Mouse (Mus musculus): ENCODE measurements at regions not wholly inside any gene's neighbourhood (a gene's known extent, or its start where the extent isn't known, plus 50 kb on each side); places are given as distances from the start of the nearest gene placed in this dataset.
A peak's percentile ranks its signal among the peaks of the same experiment; 100 is the strongest.

DNA sequence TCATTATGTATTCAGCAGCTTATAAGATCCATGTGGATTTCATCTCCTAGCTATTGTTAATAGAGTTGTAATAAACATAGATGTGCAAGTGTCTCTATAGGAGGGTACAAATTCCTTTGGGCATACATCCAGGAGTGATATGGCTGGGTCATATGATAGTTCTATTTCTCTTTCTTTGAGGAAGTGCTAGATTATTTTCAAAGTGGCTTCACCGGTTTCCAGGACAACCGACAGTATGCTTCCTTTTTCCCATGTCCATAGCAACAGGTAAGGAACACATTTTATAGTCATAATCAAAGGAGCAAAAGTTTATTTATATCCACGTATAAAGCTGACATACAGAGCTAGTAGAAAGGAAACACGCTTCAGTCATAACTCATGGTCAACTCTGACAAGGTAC is 710.2 kb upstream of the Tenm4 start:
- DNase-seq (ENCODE audit: extremely low spot score, low read depth, low spot score) = no peak

DNA sequence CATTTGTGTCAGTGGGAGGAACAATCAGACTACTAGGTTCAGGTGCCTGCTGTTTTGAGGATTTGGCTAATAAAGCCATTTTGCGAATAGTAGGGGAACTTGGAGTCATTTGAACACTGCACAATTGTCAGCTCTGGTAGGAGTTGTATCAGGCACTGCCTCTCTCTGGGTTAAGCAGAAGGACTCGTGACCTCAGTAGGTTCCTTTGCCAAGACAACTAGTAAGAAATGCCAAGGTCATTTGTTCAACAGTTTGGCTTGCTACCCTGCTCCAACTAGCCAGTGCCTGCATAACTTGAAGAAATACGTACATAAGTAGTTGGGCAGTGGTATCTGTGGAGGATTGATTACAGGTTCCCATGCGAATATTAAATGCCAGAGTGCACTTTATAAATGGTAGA is 705.5 kb upstream of the Tenm4 start:
- DNase-seq (ENCODE audit: extremely low spot score, low read depth, low spot score) = no peak

DNA sequence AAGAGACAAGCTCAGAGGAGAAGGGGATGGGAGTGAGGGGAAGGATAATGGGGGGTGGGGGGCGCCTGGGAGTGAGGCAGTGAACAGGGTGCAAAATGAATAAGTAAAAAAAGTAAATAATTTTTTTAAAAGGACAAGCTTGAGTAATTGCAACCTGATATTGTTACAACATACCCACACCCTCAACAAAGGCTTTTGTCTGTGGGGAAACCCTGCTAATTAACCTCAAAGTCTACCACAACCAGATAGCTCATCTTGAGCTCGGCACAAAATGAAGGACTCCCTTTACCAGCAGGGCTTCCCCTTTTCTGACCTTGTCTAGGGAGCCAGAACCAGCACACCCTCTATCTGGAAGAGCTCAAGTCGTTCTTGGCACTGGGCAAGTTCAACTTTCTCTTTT is 704.0 kb upstream of the Tenm4 start:
- no peak for DNase-seq (ENCODE audit: extremely low spot score, low read depth, low spot score)

DNA sequence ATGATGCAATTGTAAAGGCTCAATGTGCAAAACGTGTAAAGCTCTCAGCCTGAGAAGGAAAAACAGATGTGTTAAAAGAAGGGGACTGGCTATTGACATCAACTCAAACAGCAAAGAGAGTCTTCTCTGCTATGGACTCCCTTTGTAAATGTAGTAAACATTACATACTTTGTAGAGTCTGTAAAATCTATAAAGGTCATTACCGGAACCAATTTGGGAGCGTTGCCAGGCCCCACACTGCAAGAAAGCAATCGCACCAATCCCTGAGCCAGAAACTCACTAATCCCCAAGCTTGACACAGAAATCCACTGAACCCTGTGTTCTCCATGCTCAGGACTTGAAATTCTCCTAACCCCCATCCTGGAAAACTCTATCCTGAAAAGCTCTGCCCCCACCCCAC is 697.2 kb upstream of the Tenm4 start:
- no peak for DNase-seq (ENCODE audit: extremely low spot score, low read depth, low spot score)

DNA sequence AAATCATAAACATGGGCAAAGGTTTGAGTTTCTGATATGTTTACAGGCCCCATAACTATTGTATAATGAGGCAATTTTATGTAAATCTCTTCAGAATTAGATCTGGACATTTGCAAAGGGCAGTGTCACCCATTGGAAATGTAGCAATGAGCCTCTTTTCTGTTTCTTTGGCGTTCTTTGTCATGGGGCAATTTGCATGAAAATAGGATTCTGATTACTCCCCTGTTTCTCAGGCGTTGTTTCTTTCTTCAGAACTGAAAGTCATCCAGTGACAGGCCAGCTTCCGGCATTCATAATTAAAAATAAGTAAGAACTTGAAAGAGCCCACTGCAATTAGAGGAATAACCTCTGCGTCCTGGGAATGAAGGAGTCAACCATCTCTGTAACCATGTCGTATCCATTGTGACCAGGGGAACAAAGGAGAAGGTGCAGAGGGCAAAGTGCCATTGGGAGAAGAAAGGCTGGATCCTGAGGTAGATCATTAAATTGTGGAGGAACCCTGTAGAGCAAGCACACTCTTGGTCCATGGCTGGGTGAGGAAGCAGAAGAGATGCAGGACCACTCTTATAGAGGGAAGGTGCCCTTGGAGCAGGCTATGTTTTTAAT is 690.8 kb upstream of the Tenm4 start:
- no peak for DNase-seq (ENCODE audit: extremely low spot score, low read depth, low spot score)

DNA sequence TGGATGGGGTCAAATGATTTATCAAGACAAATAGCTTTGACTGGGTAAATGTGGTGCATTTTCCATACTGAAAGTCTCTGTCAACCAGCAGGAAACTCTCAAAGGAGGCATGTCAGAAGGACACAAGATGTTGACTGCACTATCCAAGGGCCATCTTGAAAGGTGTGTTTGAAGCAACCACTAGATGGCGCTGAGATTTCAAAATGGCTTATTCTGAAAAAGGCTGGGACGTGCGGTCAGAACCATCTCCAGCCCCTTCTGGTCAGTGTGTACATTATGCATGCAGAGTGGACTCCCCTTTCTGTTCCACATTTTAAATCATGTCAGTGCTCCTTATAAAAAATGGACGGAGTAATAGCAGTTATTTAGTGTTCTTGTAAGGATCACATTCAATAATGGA is 681.4 kb upstream of the Tenm4 start:
- DNase-seq (ENCODE audit: extremely low spot score, low read depth, low spot score) = peak; percentile 37

DNA sequence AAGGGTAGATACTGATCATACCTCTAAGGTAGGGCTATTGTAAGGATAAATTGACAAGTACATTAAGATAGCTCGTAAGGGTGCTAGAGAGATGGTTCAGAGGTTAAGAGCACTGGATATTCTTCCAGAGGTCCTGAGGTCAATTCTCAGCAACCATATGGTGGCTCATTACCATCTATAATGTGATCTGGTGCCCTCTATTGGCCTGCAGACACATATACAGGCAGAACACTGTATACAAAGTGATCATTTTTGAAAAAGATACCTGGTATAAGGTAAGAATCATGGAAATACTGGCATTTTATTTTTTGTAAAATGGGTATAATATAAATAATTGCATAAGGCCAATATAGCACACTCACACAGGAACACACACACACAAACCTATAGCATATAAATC is 676.3 kb upstream of the Tenm4 start:
- DNase-seq (ENCODE audit: extremely low spot score, low read depth, low spot score) = no peak

DNA sequence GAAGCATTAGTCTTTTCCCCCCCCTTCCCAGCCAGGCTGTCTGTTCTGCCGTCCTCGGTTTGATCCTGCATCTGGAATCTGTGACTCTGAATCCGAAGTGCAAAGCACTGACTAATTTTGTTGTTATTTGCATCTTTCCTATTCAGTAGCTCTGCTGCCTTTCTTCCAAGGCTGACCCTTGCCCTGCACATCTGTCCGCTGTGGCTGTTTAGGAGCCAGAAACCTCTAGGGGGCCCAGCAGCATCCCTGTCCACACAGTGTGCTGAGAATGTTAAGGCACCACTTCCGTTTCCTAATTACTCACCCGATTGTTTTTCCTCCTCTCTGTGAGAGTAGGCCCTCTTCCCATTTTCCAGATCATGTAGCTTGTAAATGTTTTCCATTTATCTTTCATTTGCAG is 668.1 kb upstream of the Tenm4 start:
- DNase-seq (ENCODE audit: extremely low spot score, low read depth, low spot score) = no peak

DNA sequence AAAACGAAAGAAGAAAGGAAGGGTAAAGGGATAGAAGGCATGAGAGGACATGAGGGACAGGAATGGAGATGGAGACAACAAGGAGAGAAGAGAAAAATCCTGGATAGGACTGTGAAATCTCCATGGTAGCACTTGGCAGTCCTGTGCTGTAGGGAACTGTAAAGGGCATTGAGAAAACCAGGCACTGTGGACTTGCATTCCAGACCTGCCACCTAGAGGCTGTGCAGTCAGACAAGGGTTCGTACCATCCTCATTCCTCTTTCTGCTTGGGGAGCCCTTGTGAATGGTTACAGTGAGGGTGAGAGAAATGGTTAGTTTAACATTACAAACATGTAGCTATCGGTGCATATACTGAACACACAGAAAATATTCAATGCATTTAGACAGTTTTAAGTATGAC is 623.8 kb upstream of the Tenm4 start:
- DNase-seq (ENCODE audit: extremely low spot score, low read depth, low spot score) = no peak

DNA sequence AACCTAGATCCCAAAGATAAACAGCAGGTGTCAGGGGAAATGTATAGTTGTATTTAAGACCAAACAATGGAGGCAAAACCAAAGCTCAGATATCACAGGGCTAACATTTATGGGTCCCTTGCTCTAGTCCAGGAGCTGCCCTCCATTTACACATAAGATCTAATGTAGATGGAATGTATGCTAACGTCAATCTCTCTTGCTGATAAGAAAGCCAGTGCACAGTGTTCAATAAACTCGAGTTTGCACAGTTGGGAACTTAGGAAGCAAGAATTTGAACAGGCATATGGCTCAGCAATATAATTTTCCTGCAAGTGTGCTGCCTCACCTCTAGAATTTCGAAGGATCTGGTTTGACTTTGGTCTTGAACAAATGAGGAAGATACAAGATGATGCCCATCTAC is 620.9 kb upstream of the Tenm4 start:
- DNase-seq (ENCODE audit: extremely low spot score, low read depth, low spot score) = no peak

DNA sequence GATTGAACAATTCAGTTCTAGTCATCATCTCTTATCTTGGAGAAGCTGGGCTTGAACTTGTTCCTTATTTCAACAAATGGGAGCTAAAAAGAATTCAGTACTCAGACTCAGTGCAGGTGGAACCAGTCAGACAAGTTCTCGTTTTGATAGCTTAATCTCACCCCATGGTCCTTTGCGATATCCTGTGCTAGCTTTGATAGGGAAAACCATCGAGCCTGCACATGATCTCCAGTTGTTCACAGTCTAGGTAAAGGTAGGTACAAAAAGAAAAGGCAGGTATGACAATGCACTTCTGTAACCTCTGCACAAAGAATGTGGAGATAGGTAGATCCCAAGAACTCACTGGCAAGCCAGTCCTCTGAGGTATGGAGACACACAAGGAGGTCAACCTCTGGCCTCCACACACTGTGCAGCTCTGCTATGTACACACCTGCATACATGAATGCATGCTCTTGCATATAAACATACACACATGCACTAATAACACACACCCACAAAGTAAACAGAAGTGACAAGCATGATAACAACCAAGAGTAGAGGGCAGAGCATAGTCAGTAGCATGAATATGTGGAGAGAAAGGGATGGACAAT is 619.2 kb upstream of the Tenm4 start:
- no peak for DNase-seq (ENCODE audit: extremely low spot score, low read depth, low spot score)

DNA sequence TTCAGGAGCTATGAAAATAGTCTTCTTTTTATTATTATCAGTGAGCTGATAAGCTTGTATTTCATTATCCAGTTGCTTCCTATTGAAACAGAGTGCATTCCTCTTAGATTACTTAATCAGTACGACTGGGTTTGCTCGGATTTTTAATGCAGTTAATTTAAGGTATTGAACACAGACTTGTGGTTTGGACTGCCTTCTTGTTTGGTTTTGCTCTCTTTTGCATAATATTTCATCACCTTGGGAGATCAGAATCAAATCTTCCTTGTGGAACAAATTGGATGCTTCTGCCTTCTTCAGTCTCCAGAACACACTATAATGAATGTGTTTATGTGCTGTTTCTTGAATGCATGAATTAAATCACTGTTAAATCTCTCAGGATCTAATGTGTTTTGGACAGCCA is 612.5 kb upstream of the Tenm4 start:
- no peak for DNase-seq (ENCODE audit: extremely low spot score, low read depth, low spot score)

DNA sequence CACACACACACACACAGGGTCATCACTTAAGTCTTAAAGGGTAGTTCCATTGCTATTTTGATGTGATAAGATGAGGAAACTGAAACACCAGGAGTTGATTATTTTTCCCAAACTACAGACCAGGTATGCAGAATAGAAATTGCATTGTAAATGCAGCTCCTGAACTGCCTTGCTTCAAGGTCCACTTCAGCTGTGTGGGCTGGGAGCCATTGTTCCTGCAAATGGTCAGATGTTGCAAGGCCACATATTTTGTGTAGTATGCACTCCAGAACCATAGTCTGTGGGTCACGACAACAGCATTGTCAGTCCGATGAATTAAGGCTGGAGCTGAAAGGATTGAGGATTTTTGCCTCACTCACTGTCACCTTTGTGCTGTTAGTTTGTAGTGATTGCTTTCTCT is 592.4 kb upstream of the Tenm4 start:
- DNase-seq (ENCODE audit: extremely low spot score, low read depth, low spot score) = no peak

DNA sequence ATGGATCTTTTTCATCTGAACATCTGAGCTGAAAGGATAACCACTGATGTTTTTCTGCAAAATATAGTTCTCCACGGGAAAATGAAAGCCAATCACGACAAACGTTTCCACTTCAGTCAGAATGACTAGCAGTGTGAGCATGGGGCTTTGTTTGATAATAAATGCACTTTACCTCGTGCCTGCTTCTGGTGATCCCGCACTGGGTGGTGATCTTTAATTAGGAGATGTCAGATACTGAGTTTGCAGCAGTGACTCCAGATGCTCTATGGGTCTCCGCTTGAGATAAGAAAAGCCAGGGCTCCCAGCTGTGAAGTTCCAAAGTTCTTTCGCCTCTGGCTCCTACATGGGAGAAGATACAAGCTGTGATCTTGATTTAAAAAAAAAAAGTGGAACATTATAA is 589.7 kb upstream of the Tenm4 start:
- DNase-seq (ENCODE audit: extremely low spot score, low read depth, low spot score) = no peak

DNA sequence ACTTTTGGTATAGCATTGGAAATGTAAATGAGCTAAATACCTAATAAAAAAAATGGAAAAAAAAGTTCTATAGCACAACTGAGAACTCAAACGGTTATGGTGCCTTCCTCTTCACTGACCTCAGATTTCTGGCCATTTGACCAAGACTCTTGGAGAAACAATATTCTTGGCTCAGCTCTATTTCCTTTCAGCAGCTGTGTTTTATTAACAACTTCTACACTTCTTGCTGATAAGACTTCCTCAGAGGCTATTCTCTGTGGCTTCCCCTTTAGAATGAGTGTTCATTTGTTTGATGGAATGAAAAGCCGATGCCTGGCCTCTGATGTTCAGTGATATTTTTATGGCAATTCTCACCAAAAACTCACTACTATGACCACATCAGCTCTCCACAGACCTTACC is 572.7 kb upstream of the Tenm4 start:
- DNase-seq (ENCODE audit: extremely low spot score, low read depth, low spot score) = no peak

DNA sequence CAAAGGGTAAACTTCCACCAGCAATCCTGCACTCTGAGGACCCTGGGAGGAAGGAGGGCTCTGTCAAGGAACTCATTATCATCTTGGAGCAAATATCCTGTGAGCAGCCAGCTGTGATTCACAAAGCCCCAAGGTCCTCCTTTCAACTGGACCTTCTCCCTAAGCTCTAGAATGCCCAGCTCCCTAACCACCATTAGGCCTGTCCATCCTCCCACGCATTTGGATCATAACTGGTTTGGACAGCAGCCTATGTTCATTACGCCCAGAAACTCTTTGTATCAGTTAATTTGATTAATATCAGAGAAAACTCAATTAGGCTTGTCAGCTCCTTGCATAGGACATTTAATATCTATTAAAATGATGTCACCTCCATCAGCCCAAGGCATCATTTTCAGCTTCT is 557.3 kb upstream of the Tenm4 start:
- DNase-seq (ENCODE audit: extremely low spot score, low read depth, low spot score) = no peak

DNA sequence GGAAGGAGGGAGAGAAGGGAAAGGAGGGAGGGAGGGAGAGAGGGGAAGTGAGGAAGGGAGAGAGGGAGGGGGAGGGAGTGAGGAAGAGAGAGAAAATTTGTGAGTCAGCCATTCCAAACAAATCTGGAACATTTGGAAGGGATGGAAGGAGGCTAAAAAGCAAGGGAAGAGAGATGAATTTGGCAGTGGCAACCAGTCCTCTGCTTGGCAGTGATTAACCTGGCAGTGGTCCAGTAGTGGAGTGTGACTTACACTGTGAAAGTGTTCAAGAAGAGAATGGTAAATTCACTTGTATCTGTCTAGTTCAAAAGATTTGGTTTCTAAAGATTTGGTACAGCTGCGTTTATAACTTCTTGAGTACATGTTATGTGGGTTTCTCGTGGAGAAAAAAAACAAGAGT is 553.7 kb upstream of the Tenm4 start:
- DNase-seq (ENCODE audit: extremely low spot score, low read depth, low spot score) = no peak

DNA sequence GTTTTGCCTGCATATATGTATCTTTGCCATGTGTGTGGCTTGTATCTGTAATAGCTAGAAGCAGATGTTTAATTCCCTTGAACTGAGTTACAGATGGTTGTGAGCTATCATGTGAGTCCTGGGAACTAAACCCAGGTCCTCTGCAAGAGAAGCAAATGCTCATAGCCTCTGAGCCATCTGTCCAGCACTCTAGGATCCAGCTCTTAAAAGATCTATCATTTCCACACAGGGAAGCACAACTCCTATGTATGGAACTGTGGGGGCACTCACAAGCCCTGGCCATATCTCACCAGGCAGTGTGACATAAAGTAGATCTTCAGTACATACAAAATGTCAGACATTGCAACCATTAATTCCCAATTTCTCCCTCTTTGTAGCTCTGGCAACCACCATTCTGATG is 552.9 kb upstream of the Tenm4 start:
- no peak for DNase-seq (ENCODE audit: extremely low spot score, low read depth, low spot score)

DNA sequence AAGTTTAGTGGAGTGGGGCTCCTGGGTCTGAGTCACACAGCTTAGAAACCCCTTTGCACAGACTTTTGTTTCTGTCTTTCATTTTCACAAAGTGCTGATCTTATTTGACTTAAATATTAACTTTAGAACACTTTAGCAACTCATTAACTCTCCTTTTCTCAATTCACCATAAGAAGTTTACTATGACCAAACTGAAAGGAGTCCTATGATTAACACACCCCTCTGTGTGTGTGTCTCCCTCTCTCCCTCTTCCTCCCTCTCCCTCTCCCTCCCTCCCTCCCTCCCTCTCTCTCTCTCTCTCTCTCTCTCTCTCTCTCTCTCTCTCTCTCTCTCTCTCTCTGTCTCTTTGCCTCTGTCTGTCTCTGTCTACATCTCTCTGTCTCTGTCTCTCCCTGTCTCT is 551.0 kb upstream of the Tenm4 start:
- DNase-seq (ENCODE audit: extremely low spot score, low read depth, low spot score) = no peak

DNA sequence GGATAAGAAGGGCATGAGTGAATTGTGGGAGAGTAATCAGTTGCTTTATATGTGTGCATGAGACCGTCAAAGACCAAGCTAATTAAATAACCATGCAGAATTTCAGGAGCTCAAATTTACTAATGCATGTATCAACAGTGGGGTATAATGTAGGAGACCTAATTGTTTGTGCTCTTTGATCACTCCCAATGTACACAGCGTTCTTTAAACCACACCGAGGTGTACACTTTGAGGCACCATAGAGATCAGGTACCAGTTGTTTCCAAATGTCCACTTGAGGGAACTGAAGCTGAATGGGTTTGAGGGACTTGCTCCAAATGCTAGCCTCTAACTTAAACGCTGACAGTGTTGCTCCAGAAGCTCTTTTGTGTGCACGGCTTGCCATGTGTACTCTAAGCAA is 530.4 kb upstream of the Tenm4 start:
- DNase-seq (ENCODE audit: extremely low spot score, low read depth, low spot score) = no peak

DNA sequence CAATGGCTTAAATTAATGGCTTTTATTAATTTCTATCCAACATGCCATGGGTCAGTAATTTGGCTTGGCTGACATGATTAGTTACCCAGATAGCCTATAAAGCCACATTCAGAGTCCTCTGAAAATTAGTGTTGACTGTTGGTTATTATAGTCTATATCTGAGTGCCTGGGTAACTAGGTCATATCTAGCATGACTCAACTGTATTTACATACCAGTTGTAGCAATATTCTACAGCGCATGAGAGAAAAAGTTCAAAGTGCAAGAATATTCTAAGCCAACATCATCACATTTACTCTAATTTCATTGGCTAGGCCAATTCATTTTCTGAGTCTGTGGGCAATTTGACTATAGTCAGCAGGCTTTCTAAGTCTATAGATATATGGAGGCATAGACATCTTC is 496.7 kb upstream of the Tenm4 start:
- no peak for DNase-seq (ENCODE audit: extremely low spot score, low read depth, low spot score)

DNA sequence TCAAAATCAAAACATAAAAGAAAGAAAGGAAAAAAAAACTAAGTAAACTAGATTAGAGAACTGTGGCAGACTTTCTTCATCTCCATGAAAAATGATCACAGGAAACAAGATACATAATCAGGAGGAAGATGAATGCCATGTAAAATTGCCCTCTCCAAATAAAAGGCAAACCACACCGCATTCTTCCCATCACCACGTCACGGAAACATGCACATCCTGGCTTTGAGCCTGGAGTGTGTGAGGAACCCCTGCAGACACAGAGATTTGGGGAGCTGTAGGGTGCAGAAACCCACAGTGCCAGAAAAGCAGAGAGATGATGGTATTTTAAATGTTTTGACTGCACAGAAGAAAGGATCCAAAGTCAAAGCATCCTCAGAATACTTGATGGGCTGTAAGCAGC is 488.5 kb upstream of the Tenm4 start:
- DNase-seq (ENCODE audit: extremely low spot score, low read depth, low spot score) = no peak

DNA sequence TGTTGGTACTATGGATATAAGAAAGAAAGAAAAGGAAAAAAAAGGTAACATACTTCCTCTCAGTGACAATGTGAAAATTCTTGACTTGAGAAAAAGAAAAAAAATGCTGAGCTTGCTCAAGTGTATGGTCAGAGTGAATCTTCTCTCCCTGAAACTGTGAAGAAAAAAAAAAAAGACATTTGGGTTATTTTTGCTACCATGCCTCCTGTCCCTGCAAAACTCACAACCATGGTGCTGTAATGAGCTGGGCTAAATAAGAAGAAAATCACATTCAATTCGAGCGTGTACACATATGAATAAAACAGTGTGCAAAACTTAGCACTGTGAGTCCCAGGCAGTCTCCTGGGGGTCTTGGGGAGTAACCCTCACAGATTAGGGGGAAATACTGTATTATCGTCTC is 483.3 kb upstream of the Tenm4 start:
- DNase-seq (ENCODE audit: extremely low spot score, low read depth, low spot score) = no peak

All from hindlimb bud, embryonic 11.5 days (tissue).